Mouse (Mus musculus) kidney, postnatal 4 days (tissue): ENCODE data around the gene Ctrc.
"Not testable (repeated sequence)": the region's sequence is repeated elsewhere in the genome, so short reads cannot be mapped to it uniquely, and the experiment has no call there.

ENCODE experiments used
- DNase-seq, 2 experiments: peaks; one replicate each; pipeline ENCODE4 v3.0.0; 2021; ENCODE audit warnings: mixed read lengths in 2 of 2

Gene Ctrc

DNA sequence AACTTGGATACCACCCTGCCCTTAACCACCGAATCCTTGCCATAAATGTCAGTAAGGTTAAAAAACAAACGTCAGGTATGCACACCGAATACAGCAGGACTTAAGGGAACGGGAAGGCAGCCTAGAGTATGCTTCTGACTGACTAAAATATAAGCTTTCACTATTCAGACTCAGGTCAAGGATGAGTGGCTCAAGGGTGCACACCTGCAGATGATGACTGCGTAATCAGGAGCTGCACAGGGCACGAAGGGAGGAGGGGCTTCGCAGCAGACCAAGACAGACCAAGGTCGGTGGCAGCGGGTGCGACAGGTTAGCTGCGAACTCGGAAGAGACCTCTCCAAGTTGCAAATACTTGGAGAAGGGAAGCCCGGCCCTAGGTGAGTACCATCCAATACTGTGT is 60.0 kb downstream of the Ctrc start:
- peak in 1 of 2 experiments; percentile 30 for DNase-seq

DNA sequence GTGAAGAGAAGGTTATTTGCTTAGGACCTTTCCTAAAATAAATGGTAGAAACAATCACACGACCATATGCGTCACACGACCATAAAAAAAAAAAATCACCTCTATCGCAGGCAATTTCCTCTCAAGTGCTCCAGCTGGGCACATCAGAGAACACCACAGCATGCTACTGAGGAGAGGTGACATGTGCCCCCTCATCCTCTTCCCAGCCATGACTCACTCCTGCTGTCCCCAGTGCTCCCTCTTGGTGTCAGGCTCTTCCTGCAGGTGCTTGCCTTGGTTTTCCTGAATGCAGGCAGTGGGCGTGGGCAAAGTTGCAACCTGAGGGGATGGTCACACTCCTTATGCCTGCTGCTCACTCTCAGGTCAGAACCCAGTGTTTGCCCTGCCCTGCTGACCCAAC is 61.3 kb downstream of the Ctrc start:
- no peak for DNase-seq

- no peak for DNase-seq
Measured at GRCm38 (mm10) chr4:141781201-141781985, 64.8 kb downstream of the Ctrc start.

DNA sequence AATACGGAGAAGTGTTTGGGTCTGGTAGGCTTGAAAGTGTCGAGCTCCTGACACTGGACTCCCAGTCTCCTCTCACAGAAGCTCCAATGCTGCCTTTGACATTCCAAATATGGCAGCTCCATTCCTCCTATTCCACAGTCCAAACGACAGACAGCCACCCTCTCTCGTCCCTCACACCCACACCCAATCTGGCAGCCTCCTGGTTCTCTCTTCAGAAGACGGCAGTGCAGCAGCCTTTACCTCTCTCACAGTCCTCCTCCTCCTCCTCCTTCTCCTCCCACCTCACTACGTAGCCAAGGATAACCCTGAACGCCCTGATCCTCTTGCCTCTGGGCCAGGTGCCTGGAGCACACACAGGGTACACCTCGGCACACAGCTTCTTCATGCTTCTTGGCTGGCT is 66.3 kb downstream of the Ctrc start:
- DNase-seq = no peak

- not testable (repeated sequence) for DNase-seq
Measured at GRCm38 (mm10) chr4:141773019-141773418, 73.1 kb downstream of the Ctrc start.

DNA sequence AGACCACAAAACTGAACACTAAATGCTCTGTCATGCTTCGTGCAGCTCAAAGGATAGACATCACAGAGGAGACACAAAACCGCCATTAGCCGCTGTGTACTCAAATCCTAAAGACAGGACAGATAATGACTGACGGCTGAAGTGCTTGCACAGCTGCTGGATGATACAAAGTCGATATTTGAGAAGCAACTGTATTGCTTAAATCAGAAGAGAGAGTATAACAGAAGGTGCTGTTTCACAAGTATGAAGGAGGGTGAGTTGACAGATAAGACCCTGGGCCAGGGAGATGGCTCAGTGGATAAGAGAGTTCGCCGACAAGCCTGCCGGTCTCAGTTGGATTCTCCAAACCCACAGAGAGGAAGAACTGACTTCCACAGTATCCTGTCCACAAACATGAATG is 74.3 kb downstream of the Ctrc start:
- DNase-seq = no peak

GRCm38 (mm10) chr4:141769501-141770160 is 76.5 kb downstream of the Ctrc start:
- no peak for DNase-seq

GRCm38 (mm10) chr4:141767353-141768036 is 78.7 kb downstream of the Ctrc start:
- peak; percentile 29 to 43 for DNase-seq

DNA sequence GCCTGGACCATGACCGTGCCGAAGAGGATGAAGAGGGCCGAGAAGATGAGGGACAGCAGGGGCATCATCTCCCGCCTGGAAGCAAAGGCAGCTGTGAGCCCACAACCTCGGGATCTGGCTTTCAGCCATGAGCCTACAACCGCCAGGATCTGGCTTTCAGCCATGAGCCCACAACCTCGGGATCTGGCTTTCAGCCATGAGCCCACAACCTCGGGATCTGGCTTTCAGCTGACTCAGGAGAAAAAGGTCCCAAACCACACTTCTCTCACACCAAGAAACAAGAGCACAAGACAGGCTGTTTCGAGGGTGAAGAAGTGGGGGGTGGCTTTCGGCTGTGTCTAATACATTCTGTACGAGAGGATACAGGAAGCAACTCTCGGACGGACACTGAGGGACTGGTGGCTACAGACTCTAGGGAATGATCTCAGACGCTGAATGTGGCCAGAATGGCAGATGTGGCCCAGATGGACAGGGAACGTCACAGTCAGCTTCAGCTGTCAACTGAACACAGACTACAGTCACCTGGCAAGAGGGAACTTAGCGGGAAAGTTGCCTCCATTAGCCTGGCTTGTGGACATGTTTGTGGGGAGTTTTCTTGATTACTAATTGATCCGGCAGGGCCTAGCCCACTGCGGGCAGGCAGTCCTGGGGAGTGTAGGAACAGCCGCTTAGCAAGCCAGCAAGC is 79.3 kb downstream of the Ctrc start:
- peak; percentile 43 to 63 for DNase-seq

GRCm38 (mm10) chr4:141766316-141766667 is 79.9 kb downstream of the Ctrc start:
- no peak for DNase-seq

DNA sequence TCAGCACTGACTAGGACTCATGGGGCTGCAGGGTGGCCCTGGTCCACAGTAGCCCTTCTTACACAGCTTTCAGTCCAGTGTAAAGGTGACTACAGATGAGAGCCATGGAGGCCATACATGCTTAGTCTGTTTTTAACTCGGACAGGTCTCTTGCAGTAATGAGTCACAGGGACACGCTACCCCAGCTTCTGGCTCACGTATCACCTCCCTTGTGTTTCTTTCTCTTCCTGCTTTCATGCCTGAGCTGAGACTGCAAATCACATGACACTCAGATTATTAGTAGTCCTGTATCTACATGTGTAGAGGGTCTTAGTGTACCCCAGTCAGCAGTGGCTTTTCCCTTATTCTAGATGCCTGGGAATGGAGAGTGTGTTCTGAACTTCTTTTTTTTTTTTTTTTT is 81.2 kb downstream of the Ctrc start:
- DNase-seq = no peak
